Mouse (Mus musculus): ENCODE data around the gene Hilpda.

- TF ChIP-seq GATA1 (IDR thresholded peaks at IDR 0.05; ENCODE audit: low read length) (no peak), TAL1 (IDR thresholded peaks at IDR 0.05; ENCODE audit: low read length) (no peak)
These were observed 41.5 kb downstream of the Hilpda start for GRCm38 (mm10) chr6:29313690-29314202.
